Mouse (Mus musculus): Measurements from ENCODE around the gene Kpna3. TPM values are rescaled to one million over a fixed set of nuclear protein-coding genes. Genes with fewer than 3 reads are reported as not detected.
"Not testable (repeated sequence)": the region's sequence is repeated elsewhere in the genome, so short reads cannot be mapped to it uniquely, and the experiment has no call there.

Kpna3 gene
- polyA plus RNA-seq (2012; rRNA removed): 5.4 and 7.3 TPM in 2 replicates

DNA sequence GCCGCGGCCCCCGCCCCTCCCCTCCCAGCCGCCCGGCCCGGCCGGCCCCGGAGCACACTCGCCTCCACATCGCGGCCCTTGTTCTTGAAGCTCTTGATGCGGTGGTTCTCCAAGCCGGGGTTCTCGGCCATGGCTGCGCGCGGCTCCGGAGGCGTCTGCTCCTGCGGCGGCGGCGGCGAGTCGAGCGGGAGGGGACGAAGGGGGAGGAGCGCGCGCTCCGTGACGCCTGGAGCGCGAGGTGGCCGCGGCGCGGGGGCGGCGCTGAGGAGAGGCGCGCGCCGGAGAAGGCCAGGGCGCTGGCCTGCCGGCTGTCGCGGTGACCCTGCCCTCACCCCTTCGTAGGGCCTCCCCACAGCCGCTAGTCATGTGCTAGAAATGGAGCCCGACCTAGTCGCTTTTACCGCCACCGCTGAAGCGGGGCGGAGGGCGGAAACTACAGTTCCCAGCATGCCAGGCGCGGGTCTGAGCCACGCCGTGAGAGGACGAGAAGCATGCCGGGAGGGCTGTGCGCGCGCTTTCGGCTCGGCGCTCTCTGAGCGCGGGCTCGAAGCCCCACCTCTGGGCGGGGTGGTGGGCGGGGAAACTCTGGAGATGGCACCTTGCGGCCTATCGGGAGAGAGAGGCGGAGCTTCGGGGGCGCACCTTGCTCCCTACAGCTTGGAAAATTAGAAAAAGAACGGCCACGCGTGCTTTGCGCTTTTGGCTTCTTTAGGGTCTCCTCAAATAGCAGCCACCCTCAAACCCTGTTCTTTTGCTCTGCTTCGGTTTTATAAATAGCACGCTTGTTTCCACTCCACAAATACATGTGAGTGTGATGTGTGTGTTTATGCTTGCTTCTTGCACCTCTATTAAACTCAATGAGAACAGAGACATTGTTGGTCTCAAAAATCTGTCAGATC lies at the start of gene Kpna3:
TSS of gene Kpna3 (minus strand) at position 214 of the 899 bp plus-strand sequence.
- WGBS: under 1% methylated on average over 85 of the region's 85 CpGs

GRCm38 (mm10) chr14:61460365-61460764 lies 20.7 kb upstream of the Kpna3 start:
- DNase-seq (ENCODE audit: low read depth, low spot score): no peak
- 79% methylated on average over 2 of the region's 2 CpGs for WGBS

More for the DNA sequence above, at the start of gene Kpna3:
- peak; percentile 98 for DNase-seq (ENCODE audit: low read depth, low spot score)

- WGBS: 66% methylated on average over 6 of the region's 6 CpGs
- DNase-seq (ENCODE audit: low read depth, low spot score): no peak
These were observed 17.8 kb upstream of the Kpna3 start for GRCm38 (mm10) chr14:61457468-61457867.

DNA sequence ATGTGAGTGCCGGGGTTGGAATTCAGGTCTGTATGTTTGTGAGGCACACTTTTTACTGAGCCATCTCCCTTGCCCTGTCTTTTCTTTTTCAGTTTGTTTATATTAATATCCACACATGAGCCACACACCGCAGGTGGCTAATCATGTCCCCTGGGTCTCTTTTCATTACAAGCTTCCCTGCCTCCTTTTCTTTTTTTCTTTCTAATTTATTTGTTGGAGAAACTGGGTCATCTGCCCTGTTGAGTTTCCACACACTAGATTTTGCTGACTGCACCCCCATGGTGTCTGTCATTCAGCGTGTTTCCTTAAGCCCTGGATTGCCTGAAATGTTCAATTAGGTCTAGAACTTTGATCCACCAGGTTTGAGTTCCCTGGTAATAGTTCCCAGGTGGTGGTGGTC lies 15.9 kb upstream of the Kpna3 start:
- no peak for DNase-seq (ENCODE audit: low read depth, low spot score)

GRCm38 (mm10) chr14:61453032-61453431 lies 13.4 kb upstream of the Kpna3 start:
- 89% methylated on average over 4 of the region's 4 CpGs for WGBS

More for the DNA sequence above, 15.9 kb upstream of the Kpna3 start:
- WGBS: 84% methylated on average over 3 of the region's 3 CpGs

GRCm38 (mm10) chr14:61452481-61452880 lies 12.8 kb upstream of the Kpna3 start:
- no peak for DNase-seq (ENCODE audit: low read depth, low spot score)
- 44% methylated on average over 6 of the region's 6 CpGs for WGBS

More at GRCm38 (mm10) chr14:61453032-61453431, 13.4 kb upstream of the Kpna3 start:
- DNase-seq (ENCODE audit: low read depth, low spot score): no peak

DNA sequence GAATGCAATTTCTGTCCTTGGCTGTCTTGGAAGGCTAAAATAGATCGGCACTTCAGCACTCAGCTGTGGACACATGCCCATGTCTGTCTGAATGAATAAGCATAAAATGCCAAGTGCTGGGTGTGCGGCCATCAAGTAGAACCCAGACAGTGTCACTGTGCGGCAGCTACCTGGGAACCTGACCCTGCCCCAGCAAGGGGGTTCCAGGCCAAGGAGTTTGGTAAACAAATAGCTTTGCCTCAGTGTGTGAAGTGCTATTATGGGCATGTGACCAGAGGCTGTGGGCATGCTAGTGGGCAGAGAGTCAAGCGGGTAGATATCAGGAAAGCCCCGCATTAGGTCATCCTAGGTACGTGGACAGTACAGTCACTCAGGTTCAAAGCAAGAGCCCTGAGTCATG lies 8.1 kb upstream of the Kpna3 start:
- 80% methylated on average over 6 of the region's 6 CpGs for WGBS
- DNase-seq (ENCODE audit: low read depth, low spot score): no peak

DNA sequence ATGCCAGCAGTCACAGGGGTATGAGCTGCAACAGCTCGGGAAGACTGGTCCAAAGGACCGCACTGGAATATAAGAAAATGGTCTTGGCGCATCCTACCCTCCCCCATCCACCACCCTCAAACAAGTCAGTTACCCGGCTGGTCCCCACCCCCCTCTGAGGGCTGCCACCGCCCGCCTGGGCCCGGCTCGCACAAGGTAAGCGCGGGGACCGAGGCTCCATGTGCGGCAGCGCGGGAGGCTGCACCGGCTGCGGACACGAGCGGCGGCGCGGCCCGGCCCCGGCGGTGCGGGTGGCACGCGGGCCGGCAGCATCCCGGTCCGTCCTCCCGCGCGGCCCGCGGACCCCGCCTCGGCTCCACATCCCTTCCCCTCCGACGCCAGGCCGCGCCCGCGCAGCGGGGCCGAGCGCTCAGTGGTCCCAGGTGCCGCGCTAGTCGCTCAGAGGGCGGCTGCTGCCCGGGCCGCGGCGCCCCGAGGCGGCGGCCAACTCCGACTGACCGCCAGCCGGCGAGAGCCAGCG lies 473 bp downstream of the Kpna3 start:
- no peak for DNase-seq (ENCODE audit: low read depth, low spot score)
- 1% methylated on average over 62 of the region's 62 CpGs for WGBS

DNA sequence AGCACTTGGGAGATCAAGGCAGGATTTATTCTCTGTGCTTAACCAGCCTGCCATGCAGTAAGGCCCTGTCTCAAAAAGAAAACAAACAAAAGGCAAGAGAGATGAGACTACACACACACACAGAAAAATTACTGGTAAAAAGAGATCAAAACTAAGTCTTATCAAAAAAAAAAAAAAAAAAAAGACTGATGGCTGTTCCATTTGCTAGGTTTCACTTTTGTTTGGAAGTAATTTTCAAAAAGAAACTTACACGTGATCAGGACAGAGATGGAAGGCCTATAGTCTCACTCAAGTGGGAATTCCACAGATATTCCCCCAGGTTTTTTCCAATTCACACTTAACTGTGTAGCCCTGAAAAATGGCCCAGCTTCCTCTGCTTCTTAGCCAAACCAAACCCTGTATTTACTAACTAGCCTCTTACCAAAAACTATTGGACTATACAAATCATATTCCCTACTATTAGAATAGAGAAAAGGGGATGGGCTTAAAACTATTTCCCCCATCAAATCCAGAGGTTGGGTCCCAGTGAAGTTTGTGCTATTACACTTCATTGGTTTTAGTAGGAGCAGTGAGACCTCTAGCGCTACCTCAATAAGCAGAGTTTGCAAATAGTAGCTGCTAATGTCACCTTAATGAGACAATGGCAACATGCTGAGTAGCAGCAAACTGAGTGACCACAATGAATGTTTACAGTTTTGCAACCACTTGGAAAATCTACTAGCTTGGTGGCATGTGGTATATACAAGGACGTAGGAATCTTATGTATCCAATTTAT lies 1.3 kb downstream of the Kpna3 start:
- 6% methylated on average over 3 of the region's 3 CpGs for WGBS
- no peak for DNase-seq (ENCODE audit: low read depth, low spot score)

DNA sequence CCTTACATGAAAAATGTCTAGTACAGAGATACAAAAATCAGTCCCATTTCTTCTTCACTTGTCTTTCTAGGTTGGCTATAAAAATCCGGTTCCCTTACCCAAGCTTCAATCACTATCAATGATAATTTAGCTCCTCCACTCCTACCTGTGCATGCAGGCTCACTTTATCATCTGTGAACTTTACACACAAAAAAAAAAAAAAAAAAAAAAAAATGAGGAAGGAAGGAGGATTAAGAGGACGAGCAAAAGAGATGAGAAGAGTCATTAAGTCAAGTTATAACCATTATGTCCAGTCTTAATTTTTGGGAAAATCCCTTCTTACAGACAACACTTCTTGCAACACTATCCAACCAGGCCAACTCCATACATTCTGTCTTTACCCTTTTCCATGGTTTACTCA lies 2.8 kb downstream of the Kpna3 start:
- WGBS: 58% methylated on average over 2 of the region's 2 CpGs

GRCm38 (mm10) chr14:61428126-61428787 lies 11.4 kb downstream of the Kpna3 start:
- DNase-seq (ENCODE audit: low read depth, low spot score): no peak

More for the DNA sequence above, 2.8 kb downstream of the Kpna3 start:
- no peak for DNase-seq (ENCODE audit: low read depth, low spot score)

DNA sequence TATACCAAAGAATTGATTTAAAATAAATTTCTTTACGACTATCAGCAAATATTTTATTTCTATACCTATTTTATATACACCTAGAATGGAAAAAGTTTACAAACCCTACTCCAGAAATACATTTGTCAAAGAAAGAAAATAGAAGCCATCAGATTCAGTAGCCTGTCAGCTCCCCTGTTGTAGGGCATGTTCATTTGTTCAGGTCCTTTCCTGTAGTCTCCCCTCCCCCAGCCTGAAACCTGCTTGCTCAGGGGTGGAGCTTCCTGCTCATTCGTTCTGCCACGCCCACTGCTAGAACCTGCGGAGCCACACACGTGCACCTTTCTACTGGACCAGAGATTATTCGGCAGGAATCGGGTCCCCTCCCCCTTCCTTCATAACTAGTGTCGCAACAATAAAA lies 12.6 kb downstream of the Kpna3 start:
- 27% methylated on average over 8 of the region's 8 CpGs for WGBS
- DNase-seq (ENCODE audit: low read depth, low spot score): not testable (repeated sequence)

More at GRCm38 (mm10) chr14:61428126-61428787, 11.4 kb downstream of the Kpna3 start:
- 35% methylated on average over 3 of the region's 3 CpGs for WGBS

DNA sequence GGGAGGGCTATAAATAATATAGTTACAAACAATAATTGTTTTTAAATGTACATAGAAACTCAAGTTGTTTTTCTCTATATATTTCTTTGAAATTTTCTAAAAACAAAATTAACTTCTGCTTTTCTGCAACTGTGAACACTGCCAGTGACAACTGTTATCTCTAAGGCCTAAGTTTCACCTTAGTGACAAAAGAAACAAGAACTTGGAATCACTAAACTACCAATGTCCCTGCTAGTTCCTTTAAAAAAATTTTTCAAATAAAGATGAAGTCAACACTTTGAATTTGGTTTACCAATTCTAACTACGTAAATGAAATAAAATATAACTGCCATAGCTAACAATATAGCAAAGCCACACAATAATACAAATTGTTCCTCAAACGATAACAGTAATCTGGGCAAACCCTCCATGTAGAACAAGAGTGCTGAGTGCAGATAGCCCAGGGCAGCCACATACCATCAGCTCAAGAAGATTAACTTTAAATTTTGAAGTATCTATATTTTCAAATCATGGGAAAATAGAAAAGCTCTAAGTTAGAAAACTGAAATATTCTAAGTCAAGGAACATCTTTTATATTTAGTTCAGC lies 14.5 kb downstream of the Kpna3 start:
- DNase-seq (ENCODE audit: low read depth, low spot score): no peak
- 93% methylated on average over 2 of the region's 2 CpGs for WGBS

DNA sequence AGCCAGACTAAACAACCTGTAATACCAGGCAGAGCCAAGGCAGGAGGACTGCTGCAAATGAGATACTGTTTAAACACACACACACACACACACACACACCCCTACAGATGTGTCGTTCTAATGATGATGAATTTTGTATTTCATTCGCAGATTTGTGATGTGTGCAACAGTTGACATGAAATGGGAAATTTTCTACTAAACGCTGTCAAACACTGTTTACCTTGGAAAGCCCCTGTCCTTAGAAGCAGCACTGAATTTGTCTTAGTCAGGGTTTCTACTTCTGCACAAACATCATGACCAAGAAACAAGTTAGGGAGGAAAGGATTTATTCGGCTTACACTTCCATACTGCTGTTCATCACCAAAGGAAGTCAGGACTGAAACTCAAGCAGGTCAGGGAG lies 24.0 kb downstream of the Kpna3 start:
- no peak for DNase-seq (ENCODE audit: low read depth, low spot score)
- WGBS: 64% methylated on average over 4 of the region's 4 CpGs

DNA sequence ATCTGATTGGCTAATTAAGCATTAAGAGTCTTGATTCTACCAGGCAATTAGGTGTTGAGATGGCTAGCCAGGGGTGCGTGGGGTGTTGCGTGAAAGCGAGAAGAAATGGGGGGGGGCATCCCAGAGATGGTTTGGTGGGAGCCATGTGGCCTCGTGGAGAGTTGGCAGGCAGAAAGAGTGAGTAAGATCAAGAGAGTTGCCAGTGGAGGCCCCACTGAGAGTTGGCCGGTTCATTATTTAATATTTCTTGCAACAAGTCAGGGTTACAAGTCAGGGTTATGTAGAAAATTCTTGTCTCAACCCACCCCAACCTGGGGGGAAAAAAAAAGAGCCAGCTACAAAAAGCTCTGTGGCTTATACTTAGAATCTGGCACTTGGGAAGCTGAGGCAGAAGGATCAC lies 24.4 kb downstream of the Kpna3 start:
- no peak for DNase-seq (ENCODE audit: low read depth, low spot score)
- WGBS: 80% methylated on average over 5 of the region's 5 CpGs

GRCm38 (mm10) chr14:61414808-61415207 lies 24.9 kb downstream of the Kpna3 start:
- DNase-seq (ENCODE audit: low read depth, low spot score): no peak

DNA sequence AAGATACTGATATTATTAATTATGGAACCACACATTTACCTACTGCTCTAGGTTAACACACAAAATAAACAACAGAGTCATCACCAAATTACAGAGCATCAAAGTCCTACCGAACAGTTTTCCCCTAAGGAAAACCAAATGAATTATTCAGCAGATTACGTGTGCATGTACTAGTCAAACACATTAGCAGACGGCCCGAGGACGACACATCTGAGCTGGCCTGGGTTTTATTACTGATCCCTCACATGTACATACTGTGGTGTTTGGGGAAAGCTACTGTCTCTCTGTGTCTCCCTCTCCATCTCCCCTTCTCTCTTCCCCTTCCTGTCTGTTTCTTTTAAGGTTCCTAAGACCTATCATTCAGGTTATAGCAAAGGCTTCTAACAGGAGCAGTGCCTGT lies 25.5 kb downstream of the Kpna3 start:
- WGBS: 54% methylated on average over 5 of the region's 5 CpGs
- no peak for DNase-seq (ENCODE audit: low read depth, low spot score)

More at GRCm38 (mm10) chr14:61414808-61415207, 24.9 kb downstream of the Kpna3 start:
- WGBS: 38% methylated on average over 1 of the region's 1 CpGs

DNA sequence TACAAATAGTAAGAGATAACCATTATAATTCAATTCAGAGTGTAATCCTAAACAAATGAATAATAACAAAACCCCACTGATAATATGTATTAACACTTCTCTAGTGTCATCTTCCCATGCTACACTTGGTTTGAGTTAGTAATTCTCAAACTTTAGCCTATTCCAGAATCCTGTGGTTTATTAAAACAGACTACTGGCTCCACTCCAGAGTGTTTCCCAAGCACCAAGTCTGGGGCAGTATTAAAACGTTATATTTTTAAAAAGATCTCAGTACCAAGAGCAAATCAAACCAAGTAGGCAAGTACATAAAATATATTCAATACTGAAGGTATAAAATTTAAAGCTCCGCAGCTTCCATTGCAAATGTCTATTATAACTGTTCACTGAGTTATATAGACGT lies 26.0 kb downstream of the Kpna3 start:
- 67% methylated on average over 3 of the region's 3 CpGs for WGBS
- DNase-seq (ENCODE audit: low read depth, low spot score): no peak

DNA sequence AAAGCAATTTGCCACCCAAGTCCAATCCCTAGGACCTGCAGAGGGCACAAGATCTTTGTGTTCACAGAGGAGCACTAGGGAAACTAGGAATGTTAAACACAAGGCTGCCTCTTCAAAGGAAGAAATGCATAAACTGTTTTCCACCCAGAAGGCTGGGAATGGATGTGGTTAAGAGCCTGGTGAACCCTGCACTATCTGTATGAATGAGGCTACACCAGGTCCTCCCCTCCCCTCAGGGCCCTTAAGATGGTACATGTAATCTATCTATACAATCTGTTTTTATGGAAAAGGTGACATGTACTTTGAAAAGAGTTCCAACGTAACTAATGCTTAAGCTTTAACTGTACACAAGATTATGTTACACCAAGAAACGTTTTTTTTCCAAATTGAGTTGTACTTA lies 29.7 kb downstream of the Kpna3 start:
- whole genome bisulfite sequencing: 45% methylated on average over 2 of the region's 2 CpGs
- DNase-seq (ENCODE audit: low read depth, low spot score): no peak
